8 mouse cellular contexts compared by ENCODE assay signal in the genomic region with DNA sequence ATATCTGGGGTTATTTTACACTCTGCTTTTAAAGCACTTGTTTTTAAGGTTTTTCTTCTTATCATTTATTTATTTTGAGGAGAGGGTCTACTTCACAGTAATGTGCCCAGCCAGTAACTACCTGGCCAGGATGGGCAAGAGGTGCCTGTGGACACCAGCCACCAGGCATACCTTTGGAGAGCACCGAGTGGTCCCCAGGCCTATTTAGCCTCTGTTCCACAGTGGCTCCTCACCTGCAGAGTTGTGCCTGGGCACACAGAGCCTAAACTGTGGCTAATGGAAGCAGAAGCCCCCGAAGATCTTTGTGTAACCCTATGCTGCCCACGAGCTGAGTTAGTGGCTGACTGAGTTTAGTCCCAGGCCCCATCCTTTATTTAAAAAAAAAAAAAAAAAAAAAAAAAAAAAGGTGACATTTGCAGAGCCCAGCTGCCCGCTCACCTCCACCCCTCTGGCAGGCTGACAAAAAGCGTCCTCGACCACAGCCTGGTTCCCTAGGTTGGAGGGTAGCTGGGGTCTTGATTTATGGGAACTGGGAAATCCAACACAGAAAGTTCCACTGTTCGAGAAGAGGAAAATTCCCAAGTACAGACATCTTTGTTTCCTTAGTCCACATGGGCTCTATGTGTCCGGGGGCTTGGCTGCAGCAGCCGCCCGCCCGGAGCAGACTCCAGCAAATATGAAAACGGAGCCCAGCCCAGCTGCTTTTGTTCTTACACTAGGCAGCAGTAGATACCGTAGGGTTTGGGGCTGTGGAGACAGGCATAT. TPM values are rescaled to one million over a fixed set of nuclear protein-coding genes. Genes with fewer than 3 reads are reported as not detected.
DNase-seq lines count a peak whose midpoint lies in the region; ATAC-seq and TF ChIP-seq lines count a peak whose summit lies in the region.
"Had no signal": no experiment of that assay in that cellular context is flagged by ENCODE, and none has a peak within 500 bp of the region (broad histone marks: within the 10 kb centered on the region; RNA-seq: fewer than 3 reads in every experiment).

No protein-coding gene starts in this region.

- WGBS in hindbrain, embryonic 13.5 days, result 35% methylated on average over 13 of the region's 13 CpGs
- WGBS in hindbrain, embryonic 11.5 days, result 64% methylated on average over 13 of the region's 13 CpGs
- WGBS in limb, embryonic 14.5 days, result 44% methylated on average over 13 of the region's 13 CpGs

- no peak for ATAC-seq in hindbrain, embryonic 13.5 days (ENCODE audit: low FRiP score)
- no peak for ATAC-seq in hindbrain, embryonic 11.5 days (ENCODE audit: low FRiP score)
- no peak for ATAC-seq in limb, embryonic 14.5 days (ENCODE audit: low FRiP score, low read depth)

- H3K4me1 ChIP-seq in hindbrain, embryonic 13.5 days (replicated peaks), result peaks cover 92% of the 10 kb centered on the region
- no peaks in the 10 kb centered on the region for H3K4me1 ChIP-seq in hindbrain, embryonic 11.5 days (replicated peaks; ENCODE audit: control insufficient read depth, insufficient read depth, low read length)
- H3K4me1 ChIP-seq in CH12.LX (ENCODE audit: control insufficient read depth in 1 of 2, insufficient read depth in 2 of 2), result peaks cover 0 to 16% of the 10 kb centered on the region in 2 experiments; a peak in 3 of 4 replicates
- peaks cover 36% of the 10 kb centered on the region for H3K4me1 ChIP-seq in limb, embryonic 14.5 days (ENCODE audit: control insufficient read depth, insufficient read depth, low read length)

- peak overlapping the region; percentile 66 for H3K9ac ChIP-seq in hindbrain, embryonic 13.5 days
- H3K9ac ChIP-seq in hindbrain, embryonic 11.5 days (ENCODE audit: low read depth, low read length), result no peak overlapping the region
- H3K9ac ChIP-seq in CH12.LX (ENCODE audit: insufficient read depth, low read depth), result no peak overlapping the region
- H3K9ac ChIP-seq in limb, embryonic 14.5 days (ENCODE audit: low read depth, low read length, severe bottlenecking), result peak overlapping the region; percentile 22; the same call in 1 of the 2 replicates

- no peak for DNase-seq in hindbrain, embryonic 11.5 days (ENCODE audit: low spot score)
- no peak for DNase-seq in CH12.LX (ENCODE audit: extremely low read depth)
- peak; percentile 76 to 83 for DNase-seq in cerebellum, postnatal 14 days
- DNase-seq in limb, embryonic 14.5 days (ENCODE audit: low spot score), result peak; percentile 33
- no peak for DNase-seq in B cell, adult 2 months
- DNase-seq in thymus, postnatal 4 days, result no peak

- peaks cover 20% of the 10 kb centered on the region; the same call in 1 of the 2 replicates for H3K27me3 ChIP-seq in hindbrain, embryonic 13.5 days
- H3K27me3 ChIP-seq in hindbrain, embryonic 11.5 days (ENCODE audit: control insufficient read depth, insufficient read depth, low read length), result peaks cover 22% of the 10 kb centered on the region
- no peaks in the 10 kb centered on the region for H3K27me3 ChIP-seq in CH12.LX (replicated peaks)
- no peaks in the 10 kb centered on the region for H3K27me3 ChIP-seq in limb, embryonic 14.5 days (ENCODE audit: control insufficient read depth, insufficient read depth, low read length)

- TF ChIP-seq RAD21 in CH12.LX (IDR thresholded peaks at IDR 0.05; ENCODE audit: low read depth, low read length), result no peak

- no peaks in the 10 kb centered on the region for H3K79me2 ChIP-seq in CH12.LX (replicated peaks; ENCODE audit: control insufficient read depth, extremely low read depth, insufficient read depth, poor library complexity, severe bottlenecking)

- no peaks in the 10 kb centered on the region for H3K9me3 ChIP-seq in hindbrain, embryonic 13.5 days
- no peaks in the 10 kb centered on the region for H3K9me3 ChIP-seq in hindbrain, embryonic 11.5 days (ENCODE audit: control insufficient read depth, low read length)
- H3K9me3 ChIP-seq in CH12.LX (replicated peaks; ENCODE audit: low read length), result no peaks in the 10 kb centered on the region
- no peaks in the 10 kb centered on the region for H3K9me3 ChIP-seq in limb, embryonic 14.5 days (ENCODE audit: control insufficient read depth, low read length)

- peak overlapping the region; percentile 69 for H3K4me2 ChIP-seq in hindbrain, embryonic 13.5 days
- no peak overlapping the region for H3K4me2 ChIP-seq in hindbrain, embryonic 11.5 days (replicated peaks; ENCODE audit: low read depth, low read length)
- no peak overlapping the region for H3K4me2 ChIP-seq in CH12.LX (ENCODE audit: insufficient read depth, low read depth, poor library complexity, severe bottlenecking)
- peak overlapping the region; percentile 32 for H3K4me2 ChIP-seq in limb, embryonic 14.5 days (replicated peaks; ENCODE audit: low read depth, low read length, severe bottlenecking)

- H3K4me3 ChIP-seq in hindbrain, embryonic 13.5 days, result peak overlapping the region; percentile 88
- no peak overlapping the region for H3K4me3 ChIP-seq in hindbrain, embryonic 11.5 days (ENCODE audit: low read depth, low read length)
- no peak overlapping the region for H3K4me3 ChIP-seq in CH12.LX (replicated peaks in 1 of 3; ENCODE audit: low read depth in 2 of 3, low read length in 2 of 3, poor library complexity in 1 of 3)
- peak overlapping the region; percentile 20 for H3K4me3 ChIP-seq in limb, embryonic 14.5 days (replicated peaks; ENCODE audit: low read length)
- H3K4me3 ChIP-seq: erythroblast, embryonic 14.5 days had no signal

- no peak for TF ChIP-seq EP300 in CH12.LX (IDR thresholded peaks at IDR 0.05; ENCODE audit: low read length)

- peaks cover 24% of the 10 kb centered on the region for H3K36me3 ChIP-seq in hindbrain, embryonic 13.5 days
- H3K36me3 ChIP-seq in hindbrain, embryonic 11.5 days (ENCODE audit: control insufficient read depth, insufficient read depth, low read length), result no peaks in the 10 kb centered on the region
- no peaks in the 10 kb centered on the region for H3K36me3 ChIP-seq in CH12.LX (replicated peaks in 1 of 2; ENCODE audit: control insufficient read depth in 1 of 2, insufficient read depth in 1 of 2, low read length in 1 of 2)
- peaks cover 67% of the 10 kb centered on the region for H3K36me3 ChIP-seq in limb, embryonic 14.5 days (ENCODE audit: control insufficient read depth, insufficient read depth, low read length)

- dilution Hi-C loops in CH12.LX (cut with MboI; ENCODE audit: extremely low pct_ligation_motif_present, extremely low pct_unique_long_range_greater_than_20kb, low sequenced_read_pairs), result no loop called here

- TF ChIP-seq POLR2A in CH12.LX (IDR thresholded peaks at IDR 0.05; ENCODE audit: low read depth, low read length), result no peak
- TF ChIP-seq POLR2A in limb, embryonic 14.5 days (IDR thresholded peaks at IDR 0.05; ENCODE audit: borderline replicate concordance, extremely low read depth, insufficient read depth, insufficient read length), result no peak

- H3K27ac ChIP-seq in hindbrain, embryonic 13.5 days, result peak overlapping the region; percentile 92
- no peak overlapping the region for H3K27ac ChIP-seq in hindbrain, embryonic 11.5 days (ENCODE audit: low read depth, low read length)
- no peak overlapping the region for H3K27ac ChIP-seq in CH12.LX (ENCODE audit: insufficient read depth, low read depth)
- H3K27ac ChIP-seq in limb, embryonic 14.5 days (replicated peaks; ENCODE audit: low read depth, low read length), result peak overlapping the region; percentile 71; the same call in 1 of the 2 replicates

- in situ Hi-C loops in CH12.LX (cut with MboI; ENCODE audit: low pct_ligation_motif_present, low pct_unique_long_range_greater_than_20kb, low sequenced_read_pairs), result no loop called here

- no peak for TF ChIP-seq CTCF in CH12.LX (conservative IDR thresholded peaks at IDR 0.05 in 1 of 2, IDR thresholded peaks at IDR 0.05 in 1 of 2; ENCODE audit: low read depth in 2 of 2, low read length in 2 of 2)

TF ChIP-seq in CH12.LX, 34 proteins besides CTCF, POLR2A, EP300 and RAD21:
- TF ChIP-seq USF2 (conservative IDR thresholded peaks at IDR 0.05; ENCODE audit: low read depth, low read length) (no peak), ZNF384 (IDR thresholded peaks at IDR 0.05; ENCODE audit: low read depth, low read length) (peak; percentile 19; the same call in 1 of the 2 replicates), ZMIZ1 (IDR thresholded peaks at IDR 0.05; ENCODE audit: low read depth, low read length) (no peak), KAT2A (IDR thresholded peaks at IDR 0.05; ENCODE audit: insufficient replicate concordance, low read length) (no peak)

RNA-seq across cellular contexts. Expression of a gene that starts 54.1 kb away (rescaled TPM):
- 1.2 and 1.7 TPM in 2 replicates for polyA plus RNA-seq in hindbrain, embryonic 13.5 days (2015; fragmentation: Nextera tagmentation; extraction: Ambion mirVana)
- polyA plus RNA-seq in hindbrain, embryonic 11.5 days (2014; fragmentation: Nextera tagmentation; extraction: Ambion mirVana), result 0.49 and 1.5 TPM in 2 replicates
- total RNA-seq in CH12.LX (2012; rRNA removed) (not detected in 2 replicates), CH12.LX (2014; rRNA removed) (not detected in 2 replicates)
- polyA plus RNA-seq in CH12.LX (2012; ENCODE audit: insufficient read length, low read depth), result not detected in 2 replicates
- 0.36 and 0.84 TPM in 2 replicates for polyA plus RNA-seq in limb, embryonic 14.5 days (2012; rRNA removed)
- 2.2 and 2.8 TPM in 2 replicates for polyA plus RNA-seq in limb, embryonic 14.5 days (2014; fragmentation: Nextera tagmentation; extraction: Ambion mirVana)
- polyA plus RNA-seq: erythroblast, embryonic 14.5 days had no signal

Comparison
In these comparisons a context has a peak if more than half of its experiments do, and no peak if none do; other contexts are left out.
1. H3K27ac ChIP-seq: peak in hindbrain, embryonic 13.5 days (single experiment) and limb, embryonic 14.5 days (single experiment); none in hindbrain, embryonic 11.5 days (single experiment) and CH12.LX (single experiment).
2. H3K4me2 ChIP-seq: peak in hindbrain, embryonic 13.5 days (single experiment) and limb, embryonic 14.5 days (single experiment); none in hindbrain, embryonic 11.5 days (single experiment) and CH12.LX (single experiment).
3. H3K4me3 ChIP-seq: peak in hindbrain, embryonic 13.5 days (single experiment) and limb, embryonic 14.5 days (single experiment); none in hindbrain, embryonic 11.5 days (single experiment) and CH12.LX (0 of 3).
4. H3K9ac ChIP-seq: peak in hindbrain, embryonic 13.5 days (single experiment) and limb, embryonic 14.5 days (single experiment); none in hindbrain, embryonic 11.5 days (single experiment) and CH12.LX (single experiment).
5. DNase-seq: peak in cerebellum, postnatal 14 days (2 of 2) and limb, embryonic 14.5 days (single experiment); none in hindbrain, embryonic 11.5 days (single experiment), CH12.LX (single experiment), B cell, adult 2 months (0 of 2) and thymus, postnatal 4 days (single experiment).